Comparison of ENCODE assay signal across 14 mouse cellular contexts in genomic region chr9:78016288-78016687, GRCm38 (mm10). TPM values are rescaled to one million over a fixed set of nuclear protein-coding genes. Genes with fewer than 3 reads are reported as not detected.
A peak's percentile ranks its signal among the peaks of the same experiment; 100 is the strongest.
DNase-seq lines count a peak whose midpoint lies in the region; ATAC-seq and TF ChIP-seq lines count a peak whose summit lies in the region.
"Had no signal": no experiment of that assay in that cellular context is flagged by ENCODE, and none has a peak within 500 bp of the region (broad histone marks: within the 10 kb centered on the region; RNA-seq: fewer than 3 reads in every experiment).

No protein-coding gene starts in this region.

- H3K4me2 ChIP-seq in lung, postnatal 0 days (replicated peaks; ENCODE audit: low read depth, low read length) = no peak overlapping the region
- peak overlapping the region; percentile 21 for H3K4me2 ChIP-seq in hindbrain, embryonic 14.5 days (replicated peaks)
- H3K4me2 ChIP-seq in kidney, postnatal 0 days (ENCODE audit: low read length) = peak overlapping the region; percentile 26
- H3K4me2 ChIP-seq: neural tube, embryonic 12.5 days had no signal

- H3K27me3 ChIP-seq in lung, postnatal 0 days (replicated peaks; ENCODE audit: insufficient read depth, low read length) = no peaks in the 10 kb centered on the region
- no peaks in the 10 kb centered on the region for H3K27me3 ChIP-seq in hindbrain, embryonic 14.5 days (ENCODE audit: control insufficient read depth, insufficient read depth, low read length)
- H3K27me3 ChIP-seq in kidney, postnatal 0 days (ENCODE audit: insufficient read depth, low read length) = no peaks in the 10 kb centered on the region
- H3K27me3 ChIP-seq in limb, embryonic 10.5 days (ENCODE audit: low read depth, poor library complexity, severe bottlenecking) = no peaks in the 10 kb centered on the region
- H3K27me3 ChIP-seq: neural tube, embryonic 12.5 days had no signal

- no peaks in the 10 kb centered on the region for H3K9me3 ChIP-seq in lung, postnatal 0 days (ENCODE audit: low read length)
- H3K9me3 ChIP-seq in hindbrain, embryonic 14.5 days (ENCODE audit: control insufficient read depth, low read length) = no peaks in the 10 kb centered on the region
- H3K9me3 ChIP-seq in kidney, postnatal 0 days (replicated peaks; ENCODE audit: low read length) = no peaks in the 10 kb centered on the region
- no peaks in the 10 kb centered on the region for H3K9me3 ChIP-seq in limb, embryonic 10.5 days (replicated peaks)
- H3K9me3 ChIP-seq: neural tube, embryonic 12.5 days had no signal

- H3K4me1 ChIP-seq in lung, postnatal 0 days (ENCODE audit: insufficient read depth, low read depth, low read length) = 0 out of 2 replicates have a peak, but pooled peaks cover 4% of the 10 kb centered on the region
- H3K4me1 ChIP-seq in hindbrain, embryonic 14.5 days (replicated peaks; ENCODE audit: control insufficient read depth, insufficient read depth, low read length) = no peaks in the 10 kb centered on the region
- peaks cover 7% of the 10 kb centered on the region for H3K4me1 ChIP-seq in kidney, postnatal 0 days (replicated peaks; ENCODE audit: insufficient read depth, low read length)
- peaks cover 3% of the 10 kb centered on the region for H3K4me1 ChIP-seq in limb, embryonic 10.5 days

- TF ChIP-seq CTCF in lung, postnatal 0 days (IDR thresholded peaks at IDR 0.05) = no peak
- TF ChIP-seq CTCF in kidney, postnatal 0 days (IDR thresholded peaks at IDR 0.05; ENCODE audit: low read depth) = no peak

- 0 out of 2 replicates have a peak overlapping the region, but pooled peaks have one; percentile 12 for H3K9ac ChIP-seq in lung, postnatal 0 days (replicated peaks; ENCODE audit: low read depth)
- H3K9ac ChIP-seq in hindbrain, embryonic 14.5 days = no peak overlapping the region
- H3K9ac ChIP-seq in kidney, postnatal 0 days (ENCODE audit: low read depth, low read length) = peak overlapping the region; percentile 28; the same call in 1 of the 2 replicates
- H3K9ac ChIP-seq: forebrain, postnatal 0 days; neural tube, embryonic 12.5 days had no signal

- no peak overlapping the region for H3K4me3 ChIP-seq in lung, postnatal 0 days (ENCODE audit: low read depth, low read length)
- H3K4me3 ChIP-seq in hindbrain, embryonic 14.5 days (replicated peaks; ENCODE audit: low read length) = no peak overlapping the region
- no peak overlapping the region for H3K4me3 ChIP-seq in kidney, postnatal 0 days (replicated peaks; ENCODE audit: low read depth, low read length)
- no peak overlapping the region for H3K4me3 ChIP-seq in limb, embryonic 10.5 days
- H3K4me3 ChIP-seq: neural tube, embryonic 12.5 days had no signal

- no peaks in the 10 kb centered on the region for H3K36me3 ChIP-seq in lung, postnatal 0 days (ENCODE audit: insufficient read depth, low read length)
- H3K36me3 ChIP-seq in hindbrain, embryonic 14.5 days (replicated peaks; ENCODE audit: control insufficient read depth, insufficient read depth) = no peaks in the 10 kb centered on the region
- no peaks in the 10 kb centered on the region for H3K36me3 ChIP-seq in kidney, postnatal 0 days (ENCODE audit: insufficient read depth, low read length)
- H3K36me3 ChIP-seq in limb, embryonic 10.5 days = no peaks in the 10 kb centered on the region
- H3K36me3 ChIP-seq: neural tube, embryonic 12.5 days had no signal

- ATAC-seq in lung, postnatal 0 days = no peak
- no peak for ATAC-seq in hindbrain, embryonic 14.5 days (ENCODE audit: low FRiP score)
- ATAC-seq in kidney, postnatal 0 days (replicated peaks; ENCODE audit: low FRiP score, low read depth) = no peak
- ATAC-seq: activated CD4-positive, CD25-positive, alpha-beta regulatory T cell, adult 4 months; forebrain, postnatal 0 days had no signal

- DNase-seq in lung, postnatal 0 days (ENCODE audit: low spot score) = no peak
- no peak for DNase-seq in lung, postnatal 4 days
- DNase-seq in hindbrain, embryonic 14.5 days (ENCODE audit: low spot score) = no peak
- peak; percentile 41 for DNase-seq in kidney, postnatal 0 days (ENCODE audit: low spot score)
- DNase-seq in retina, postnatal 1 day = peak; percentile 21
- DNase-seq in urinary bladder, postnatal 25 days (ENCODE audit: low spot score) = no peak
- DNase-seq in left cerebral cortex, adult 11 months (ENCODE audit: low spot score) = no peak
- no peak for DNase-seq in limb, embryonic 10.5 days (ENCODE audit: low spot score)
- DNase-seq: forebrain, postnatal 0 days; right cerebral cortex, postnatal 14 days had no signal

- H3K27ac ChIP-seq in lung, postnatal 0 days (ENCODE audit: low read length) = no peak overlapping the region
- H3K27ac ChIP-seq in hindbrain, embryonic 14.5 days = no peak overlapping the region
- H3K27ac ChIP-seq in kidney, postnatal 0 days = no peak overlapping the region
- no peak overlapping the region for H3K27ac ChIP-seq in limb, embryonic 10.5 days
- H3K27ac ChIP-seq: neural tube, embryonic 12.5 days had no signal

- WGBS in lung, postnatal 0 days = 56% methylated on average over 15 of the region's 15 CpGs
- 63% methylated on average over 15 of the region's 15 CpGs for WGBS in hindbrain, embryonic 14.5 days
- WGBS in kidney, postnatal 0 days = 30% methylated on average over 15 of the region's 15 CpGs
- 78% methylated on average over 15 of the region's 15 CpGs for WGBS in limb, embryonic 10.5 days

- no peak for TF ChIP-seq EP300 in lung, postnatal 0 days (IDR thresholded peaks at IDR 0.05)

RNA-seq across cellular contexts. Expression of gene Gcm1, which starts 35.4 kb away (rescaled TPM):
- polyA plus RNA-seq in lung, postnatal 0 days (2015; fragmentation: Nextera tagmentation; extraction: Ambion mirVana) = 0.14 TPM in 2 replicates
- polyA plus RNA-seq in hindbrain, embryonic 14.5 days (2014; fragmentation: Nextera tagmentation; extraction: Ambion mirVana) = not detected in 2 replicates
- polyA plus RNA-seq in kidney, postnatal 0 days (2015; fragmentation: Nextera tagmentation; extraction: Ambion mirVana) = 1.3 and 2.1 TPM in 2 replicates
- polyA plus RNA-seq in limb, embryonic 10.5 days (2016; fragmentation: Nextera tagmentation; extraction: Ambion mirVana) = not detected in 2 replicates
- polyA plus RNA-seq: forebrain, postnatal 0 days; liver, adult 2 months; neural tube, embryonic 12.5 days; stomach, embryonic 14.5 days had no signal

Comparison
In these comparisons a context has a peak if more than half of its experiments do, and no peak if none do; other contexts are left out.
1. DNase-seq: peak in kidney, postnatal 0 days (single experiment) and retina, postnatal 1 day (single experiment); none in lung, postnatal 0 days (single experiment), lung, postnatal 4 days (0 of 2), hindbrain, embryonic 14.5 days (single experiment), urinary bladder, postnatal 25 days (single experiment), left cerebral cortex, adult 11 months (single experiment) and limb, embryonic 10.5 days (single experiment).